Mouse (Mus musculus): ENCODE results near the gene Chpf. TPM values are rescaled to one million over a fixed set of nuclear protein-coding genes. Genes with fewer than 3 reads are reported as not detected.
A peak's percentile ranks its signal among the peaks of the same experiment; 100 is the strongest.

Chpf gene
- total RNA-seq, 2 experiments from 2014 or later: 29.5 to 30.1 TPM

- intact Hi-C loops (cut with DNase I): loop anchor here (1.0 kb wide), 1 partner anchor 21 kb away; no protein-coding TSS in a partner anchor
- DNase-seq: peak; percentile 84 to 89
These were observed 33.1 kb downstream of the Chpf start for GRCm38 (mm10) chr1:75445751-75446611.

GRCm38 (mm10) chr1:75445141-75445701 lies 33.9 kb downstream of the Chpf start:
- no peak for DNase-seq
- intact Hi-C loops (cut with DNase I): loop anchor here (1.0 kb wide), 1 partner anchor 22 kb away; no protein-coding TSS in a partner anchor

- no peak for DNase-seq
- intact Hi-C loops (cut with DNase I): no loop called here
These were observed 34.9 kb downstream of the Chpf start for GRCm38 (mm10) chr1:75444208-75444607.

GRCm38 (mm10) chr1:75443247-75444024 lies 35.7 kb downstream of the Chpf start:
- intact Hi-C loops (cut with DNase I): no loop called here
- DNase-seq: no peak

GRCm38 (mm10) chr1:75442811-75443210 lies 36.3 kb downstream of the Chpf start:
- intact Hi-C loops (cut with DNase I): no loop called here
- DNase-seq: no peak

GRCm38 (mm10) chr1:75442171-75442570 lies 36.9 kb downstream of the Chpf start:
- no peak for DNase-seq
- intact Hi-C loops (cut with DNase I): no loop called here

GRCm38 (mm10) chr1:75441471-75441996 lies 37.6 kb downstream of the Chpf start:
- intact Hi-C loops (cut with DNase I): no loop called here
- DNase-seq: no peak

- intact Hi-C loops (cut with DNase I): no loop called here
- no peak for DNase-seq
These were observed 38.4 kb downstream of the Chpf start for GRCm38 (mm10) chr1:75440661-75441060.

GRCm38 (mm10) chr1:75438782-75439181 lies 40.3 kb downstream of the Chpf start:
- DNase-seq: no peak
- intact Hi-C loops (cut with DNase I): no loop called here

- intact Hi-C loops (cut with DNase I): no loop called here
- peak; percentile 74 to 84 for DNase-seq
These were observed 43.4 kb downstream of the Chpf start, which contains the start of gene Gmppa for GRCm38 (mm10) chr1:75435475-75436328. Gene Gmppa, plus strand, starts transcription at chr1:75435930.

GRCm38 (mm10) chr1:75425796-75426471 lies 53.2 kb downstream of the Chpf start:
- peak; percentile 38 to 61 for DNase-seq
- intact Hi-C loops (cut with DNase I): no loop called here

Other genes with a start within 250 kb of the Chpf start
- gene A630095N17Rik, start 247.2 kb downstream of the Chpf start, total RNA-seq (2021): not detected
- 10 to 100 TPM; 66.4 to 74.6 TPM for gene Dnajb2, start 242.9 kb downstream of the Chpf start, total RNA-seq (2021)
- gene Ptprn, start 214.8 kb downstream of the Chpf start, total RNA-seq (2021): under 1 TPM; 0.44 to 0.60 TPM
- not detected for gene Resp18, start 200.9 kb downstream of the Chpf start, total RNA-seq (2021)
- gene Dnpep, start 161.3 kb downstream of the Chpf start, total RNA-seq (2021): 10 to 100 TPM; 85.6 to 88.5 TPM
- 1,000 to 10,000 TPM; 1,039 to 1,057 TPM for gene Des, start 119.0 kb downstream of the Chpf start, total RNA-seq (2021)
- 100 to 1,000 TPM; 125 to 126 TPM for gene Speg, start 104.0 kb downstream of the Chpf start, total RNA-seq (2021)
- 10 to 100 TPM; 32.3 to 32.5 TPM for gene Gmppa, start 43.4 kb downstream of the Chpf start, total RNA-seq (2021)
- gene Asic4, start 28.9 kb downstream of the Chpf start, total RNA-seq (2021): not detected
- gene Tmem198, start 225 bp upstream of the Chpf start, total RNA-seq (2021): under 1 TPM; 0.26 to 0.88 TPM
- gene Obsl1, start 27.1 kb upstream of the Chpf start, total RNA-seq (2021): 100 to 1,000 TPM; 166 to 172 TPM
- gene Inha, start 27.8 kb upstream of the Chpf start, total RNA-seq (2021): 1 to 10 TPM; 6.0 to 7.8 TPM
- gene Stk11ip, start 42.2 kb upstream of the Chpf start, total RNA-seq (2021): 10 to 100 TPM; 10.3 to 13.9 TPM
- gene Slc4a3, start 67.0 kb upstream of the Chpf start, total RNA-seq (2021): 100 to 1,000 TPM; 172 to 178 TPM

All from heart, postnatal 14 days (tissue).